Mouse (Mus musculus) limb, embryonic 11.5 days (tissue): ENCODE measurements around the gene Olfr1184. TPM values are rescaled to one million over a fixed set of nuclear protein-coding genes. Genes with fewer than 3 reads are reported as not detected.
"Not testable (repeated sequence)": the region's sequence is repeated elsewhere in the genome, so short reads cannot be mapped to it uniquely, and the experiment has no call there.

Source experiments
- ATAC-seq: fragments of 200-750 bp; cut with Nextera tagmentation; 2 replicates; pipeline ENCODE4 v1.8.0; 2017; ENCODE audit warnings: low read depth; ENCODE audit not compliant: insufficient number of reproducible peaks, low FRiP score, low TSS enrichment
- DNase-seq: peaks from one replicate; pipeline ENCODE4 v3.0.0-alpha.2; 2015; ENCODE audit warnings: low spot score
- H3K27ac ChIP-seq: fragments of 300-500 bp; sonication (generic); replicated peaks from 2 replicates; pipeline ENCODE4 v1.5.1; 2014; ENCODE audit warnings: low read depth, mild to moderate bottlenecking, low read length
- H3K27me3 ChIP-seq: fragments of 300-500 bp; sonication (generic); 2 replicates; pipeline ENCODE4 v1.6.1; 2014; ENCODE audit warnings: mild to moderate bottlenecking, low read length, mixed read lengths; ENCODE audit not compliant: control insufficient read depth, insufficient read depth
- H3K36me3 ChIP-seq: fragments of 300-500 bp; sonication (generic); 2 replicates; pipeline ENCODE4 v1.6.1; 2014; ENCODE audit warnings: mild to moderate bottlenecking, low read length, moderate library complexity, mixed read lengths; ENCODE audit not compliant: control insufficient read depth, insufficient read depth
- H3K4me1 ChIP-seq: fragments of 300-500 bp; sonication (generic); 2 replicates; pipeline ENCODE4 v1.6.1; 2014; ENCODE audit warnings: low read length, mixed read lengths; ENCODE audit not compliant: control insufficient read depth, insufficient read depth
- H3K4me2 ChIP-seq: fragments of 300-500 bp; sonication (generic); 2 replicates; pipeline ENCODE4 v1.6.1; 2014; ENCODE audit warnings: low read depth, mild to moderate bottlenecking, moderate library complexity; ENCODE audit not compliant: severe bottlenecking
- H3K4me3 ChIP-seq: fragments of 300-500 bp; sonication (generic); 2 replicates; pipeline ENCODE4 v1.5.1; 2014; ENCODE audit warnings: low read depth, low read length
- H3K9ac ChIP-seq: fragments of 300-500 bp; sonication (generic); 2 replicates; pipeline ENCODE4 v1.6.1; 2014; ENCODE audit warnings: mild to moderate bottlenecking, low read length
- H3K9me3 ChIP-seq: fragments of 300-500 bp; sonication (generic); 2 replicates; pipeline ENCODE4 v1.6.1; 2016; ENCODE audit warnings: low read length; ENCODE audit not compliant: control insufficient read depth
- WGBS: fragments of 180-500 bp; shearing (Covaris S2); extraction: QIAGEN DNeasy Blood & Tissue Kit; methylation state at CpG from one replicate; pipeline ENCODE4 v1.1.7; 2014; 5-methylcytosine and 5-hydroxymethylcytosine counted together
- polyA plus RNA-seq: library from polyadenylated mRNA; unstranded; fragments of >200 nt; fragmentation: Nextera tagmentation; extraction: Ambion mirVana; gene quantifications from 2 replicates; pipeline ENCODE4 v1.2.1, GENCODE M21; 2014

Olfr1184 gene
- polyA plus RNA-seq = not detected in 2 replicates

- WGBS = 91% methylated on average over 2 of the region's 2 CpGs
- H3K4me2 ChIP-seq = no peak within 1 kb of the TSS
- ATAC-seq (no peak), DNase-seq (no peak)
- no peak within 1 kb of the TSS for H3K4me3 ChIP-seq
- H3K36me3 ChIP-seq = no peaks in the 10 kb centered on the region
- no peaks in the 10 kb centered on the region for H3K27me3 ChIP-seq
- H3K27ac ChIP-seq = no peak within 1 kb of the TSS
- H3K9me3 ChIP-seq = no peaks in the 10 kb centered on the region
- no peak within 1 kb of the TSS for H3K9ac ChIP-seq
- no peaks in the 10 kb centered on the region for H3K4me1 ChIP-seq
Measured at GRCm38 (mm10) chr2:88483298-88483697, at the start of gene Olfr1184. Gene Olfr1184, plus strand, starts transcription at chr2:88483598.

DNA sequence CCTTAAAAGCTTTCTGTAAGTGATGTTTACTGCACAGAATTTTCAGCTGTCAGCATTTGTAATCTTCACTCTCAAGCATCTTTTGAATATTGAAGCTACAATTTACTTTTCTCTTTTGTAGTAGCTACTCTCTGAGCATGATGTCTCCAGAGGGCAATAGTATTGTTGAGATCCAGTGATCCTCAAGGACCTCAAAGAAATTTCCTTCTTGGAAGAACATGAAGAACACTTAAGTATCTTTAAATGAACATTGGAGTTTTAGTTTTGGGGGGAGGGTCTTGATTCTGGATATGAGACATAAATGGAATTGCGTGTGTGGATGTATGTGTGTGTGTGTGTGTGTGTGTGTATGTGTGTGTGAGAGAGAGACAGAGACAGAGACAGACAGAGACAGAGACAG lies 34.4 kb upstream of the Olfr1184 start, which contains the start of gene Gm13757:
Gm13757 (minus strand) TSS at position 101 of the 400 bp plus-strand sequence.
- H3K9me3 ChIP-seq = no peaks in the 10 kb centered on the region
- DNase-seq = no peak
- no peak within 1 kb of the TSS for H3K4me3 ChIP-seq
- WGBS = 89% methylated on average over 1 of the region's 1 CpGs
- no peak for ATAC-seq
- H3K27ac ChIP-seq = no peak within 1 kb of the TSS
- H3K36me3 ChIP-seq = no peaks in the 10 kb centered on the region
- H3K9ac ChIP-seq = no peak within 1 kb of the TSS
- no peaks in the 10 kb centered on the region for H3K4me1 ChIP-seq
- H3K27me3 ChIP-seq = no peaks in the 10 kb centered on the region
- no peak within 1 kb of the TSS for H3K4me2 ChIP-seq

- not testable (repeated sequence) for H3K4me2 ChIP-seq, H3K36me3 ChIP-seq, H3K4me1 ChIP-seq, H3K9ac ChIP-seq, H3K27ac ChIP-seq, DNase-seq, H3K4me3 ChIP-seq, ATAC-seq, H3K9me3 ChIP-seq, H3K27me3 ChIP-seq
- 58% methylated on average over 1 of the region's 1 CpGs for WGBS
Measured at GRCm38 (mm10) chr2:88454567-88454966, 28.8 kb upstream of the Olfr1184 start, which contains the start of gene Olfr1183. Gene Olfr1183, plus strand, starts transcription at chr2:88454867.

- H3K4me1 ChIP-seq = no peaks in the 10 kb centered on the region
- no peaks in the 10 kb centered on the region for H3K9me3 ChIP-seq
- no peak within 1 kb of the TSS for H3K27ac ChIP-seq
- no peaks in the 10 kb centered on the region for H3K27me3 ChIP-seq
- no peak within 1 kb of the TSS for H3K4me3 ChIP-seq
- H3K36me3 ChIP-seq = no peaks in the 10 kb centered on the region
- no peak within 1 kb of the TSS for H3K4me2 ChIP-seq
- ATAC-seq (no peak), DNase-seq (no peak)
- 80% methylated on average over 2 of the region's 2 CpGs for WGBS
- no peak within 1 kb of the TSS for H3K9ac ChIP-seq
Measured at GRCm38 (mm10) chr2:88493020-88493419, 9.6 kb downstream of the Olfr1184 start, which contains the start of gene Olfr1185-ps1. Gene Olfr1185-ps1, plus strand, starts transcription at chr2:88493320.

DNA sequence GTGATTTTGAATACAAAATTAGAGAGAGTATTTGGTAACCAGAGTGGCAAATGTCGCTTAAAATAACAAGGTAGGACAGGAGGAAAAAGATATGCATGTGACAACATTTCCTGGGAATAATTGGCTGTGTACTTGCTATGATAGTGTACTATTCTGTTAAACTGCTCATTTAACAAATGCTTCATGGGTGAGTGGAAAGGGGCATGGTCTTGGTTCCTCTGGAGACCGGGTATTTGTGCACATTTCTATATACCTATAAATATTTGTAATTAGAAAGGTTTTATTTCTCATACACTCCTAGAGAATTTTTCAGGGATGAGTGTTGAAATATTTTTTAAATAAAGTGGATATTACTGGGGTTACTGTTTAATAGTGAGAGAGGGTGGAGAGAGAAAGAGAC lies 34.9 kb downstream of the Olfr1184 start, which contains the start of gene Olfr1186:
Olfr1186 (plus strand) TSS at position 301 of the 400 bp plus-strand sequence.
- 85% methylated on average over 2 of the region's 2 CpGs for WGBS
- Histone ChIP-seq H3K4me1 (no peaks in the 10 kb centered on the region), H3K4me2 (no peak within 1 kb of the TSS), H3K36me3 (no peaks in the 10 kb centered on the region), H3K27ac (no peak within 1 kb of the TSS), H3K27me3 (no peaks in the 10 kb centered on the region), H3K9ac (no peak within 1 kb of the TSS), H3K4me3 (no peak within 1 kb of the TSS), H3K9me3 (no peaks in the 10 kb centered on the region)
- ATAC-seq (no peak), DNase-seq (no peak)

DNA sequence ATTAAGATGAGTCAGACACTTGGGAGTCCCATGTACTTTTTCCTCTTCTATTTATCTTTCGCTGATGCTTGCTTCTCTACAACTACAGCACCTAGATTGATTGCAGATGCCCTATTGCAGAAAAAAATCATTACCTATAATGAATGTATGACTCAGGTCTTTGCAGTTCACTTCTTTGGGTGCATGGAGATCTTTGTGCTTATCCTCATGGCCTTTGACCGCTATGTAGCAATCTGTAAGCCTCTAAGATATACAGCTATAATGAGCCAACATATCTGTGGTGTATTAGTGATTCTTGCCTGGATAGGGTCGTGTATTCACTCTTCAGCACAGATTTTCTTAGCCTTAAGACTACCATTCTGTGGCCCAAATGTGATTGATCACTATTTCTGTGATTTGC lies 42.3 kb downstream of the Olfr1184 start:
- Histone ChIP-seq H3K27me3 (no peaks in the 10 kb centered on the region), H3K9me3 (no peaks in the 10 kb centered on the region), H3K4me1 (no peaks in the 10 kb centered on the region), H3K4me2 (no peak overlapping the region), H3K36me3 (no peaks in the 10 kb centered on the region), H3K27ac (no peak overlapping the region), H3K9ac (no peak overlapping the region), H3K4me3 (no peak overlapping the region)
- 73% methylated on average over 3 of the region's 3 CpGs for WGBS
- ATAC-seq = no peak
- DNase-seq = no peak

Other genes with a start within 250 kb of the Olfr1184 start
- not detected in 2 replicates for gene Olfr1173, start 203.7 kb upstream of the Olfr1184 start, polyA plus RNA-seq
- not detected in 2 replicates for gene Olfr1174-ps, start 168.5 kb upstream of the Olfr1184 start, polyA plus RNA-seq
- not detected in 2 replicates for gene Olfr1175-ps, start 156.4 kb upstream of the Olfr1184 start, polyA plus RNA-seq
- not detected in 2 replicates for gene Olfr1176, start 146.9 kb upstream of the Olfr1184 start, polyA plus RNA-seq
- gene Olfr1177-ps, start 137.1 kb upstream of the Olfr1184 start, polyA plus RNA-seq = not detected in 2 replicates
- not detected in 2 replicates for gene Olfr1178, start 96.5 kb upstream of the Olfr1184 start, polyA plus RNA-seq
- gene Olfr1179, start 77.1 kb upstream of the Olfr1184 start, polyA plus RNA-seq = not detected in 2 replicates
- gene Olfr1180, start 64.4 kb upstream of the Olfr1184 start, polyA plus RNA-seq = not detected in 2 replicates
- gene Olfr1181, start 57.4 kb upstream of the Olfr1184 start, polyA plus RNA-seq = not detected in 2 replicates
- gene Gm13757, start 34.5 kb upstream of the Olfr1184 start, polyA plus RNA-seq = not detected in 2 replicates
- not detected in 2 replicates for gene Olfr1183, start 28.7 kb upstream of the Olfr1184 start, polyA plus RNA-seq
- gene Olfr1185-ps1, start 9.7 kb downstream of the Olfr1184 start, polyA plus RNA-seq = not detected in 2 replicates
- gene Olfr1186, start 35.0 kb downstream of the Olfr1184 start, polyA plus RNA-seq = not detected in 2 replicates
- gene Olfr1188, start 73.3 kb downstream of the Olfr1184 start, polyA plus RNA-seq = not detected in 2 replicates
- not detected in 2 replicates for gene Olfr1189, start 102.9 kb downstream of the Olfr1184 start, polyA plus RNA-seq
- gene Olfr1191-ps1, start 156.9 kb downstream of the Olfr1184 start, polyA plus RNA-seq = not detected in 2 replicates
- gene Olfr1192-ps1, start 164.9 kb downstream of the Olfr1184 start, polyA plus RNA-seq = not detected in 2 replicates
- not detected in 2 replicates for gene Olfr1193, start 192.0 kb downstream of the Olfr1184 start, polyA plus RNA-seq
- gene Olfr1195, start 205.6 kb downstream of the Olfr1184 start, polyA plus RNA-seq = not detected in 2 replicates
- not detected in 2 replicates for gene Olfr1196, start 221.0 kb downstream of the Olfr1184 start, polyA plus RNA-seq
- gene Olfr1197, start 248.8 kb downstream of the Olfr1184 start, polyA plus RNA-seq = not detected in 2 replicates